Mouse (Mus musculus) layer of hippocampus, adult 11-12 months (tissue): ENCODE measurements around the gene Gngt2.

ENCODE experiments used
- DNase-seq: peaks from one replicate; pipeline ENCODE4 v3.0.0; 2022; ENCODE audit warnings: low spot score

Gngt2 gene

GRCm38 (mm10) chr11:95826317-95827167 is 10.5 kb upstream of the Gngt2 start:
- no peak for DNase-seq

- DNase-seq = no peak
These were observed 9.9 kb upstream of the Gngt2 start for GRCm38 (mm10) chr11:95827168-95827447.

GRCm38 (mm10) chr11:95827464-95828085 is 9.4 kb upstream of the Gngt2 start:
- no peak for DNase-seq

GRCm38 (mm10) chr11:95828181-95828964 is 8.6 kb upstream of the Gngt2 start:
- no peak for DNase-seq

- DNase-seq = no peak
These were observed 7.4 kb upstream of the Gngt2 start for GRCm38 (mm10) chr11:95829526-95830050.

GRCm38 (mm10) chr11:95830411-95831275 is 6.4 kb upstream of the Gngt2 start:
- DNase-seq = no peak

GRCm38 (mm10) chr11:95831276-95831619 is 5.8 kb upstream of the Gngt2 start:
- no peak for DNase-seq

GRCm38 (mm10) chr11:95831641-95832040 is 5.4 kb upstream of the Gngt2 start:
- no peak for DNase-seq

- DNase-seq = no peak
These were observed 4.6 kb upstream of the Gngt2 start for GRCm38 (mm10) chr11:95832129-95833005.

GRCm38 (mm10) chr11:95833006-95833570 is 3.9 kb upstream of the Gngt2 start:
- no peak for DNase-seq

GRCm38 (mm10) chr11:95833631-95834142 is 3.3 kb upstream of the Gngt2 start:
- DNase-seq = no peak

- DNase-seq = peak; percentile 76
These were observed 2.8 kb upstream of the Gngt2 start for GRCm38 (mm10) chr11:95834143-95834667.

GRCm38 (mm10) chr11:95834742-95835710 is 2.0 kb upstream of the Gngt2 start:
- no peak for DNase-seq

- DNase-seq = no peak
These were observed 1.2 kb upstream of the Gngt2 start for GRCm38 (mm10) chr11:95835832-95836231.

- no peak for DNase-seq
These were observed 583 bp upstream of the Gngt2 start for GRCm38 (mm10) chr11:95836433-95836832.

GRCm38 (mm10) chr11:95838598-95838997 is 1.6 kb downstream of the Gngt2 start:
- no peak for DNase-seq

GRCm38 (mm10) chr11:95838999-95839868 is 2.2 kb downstream of the Gngt2 start:
- DNase-seq = no peak
